Mouse (Mus musculus) layer of hippocampus, adult 9-11 months (tissue): ENCODE measurements around the gene Borcs8.

Source experiments
- DNase-seq: peaks from one replicate; pipeline ENCODE4 v3.0.0; 2022

Borcs8 gene

GRCm38 (mm10) chr8:70139026-70139857, at the start of gene Borcs8, which contains the start of the genes Rfxank and Mef2b:
TSS of gene Borcs8 (plus strand) at chr8:70139499.
TSS of gene Rfxank (minus strand) at chr8:70139154.
TSS of gene Mef2b (plus strand) at chr8:70139711.
- DNase-seq: peak; percentile 99

GRCm38 (mm10) chr8:70092786-70093185, 46.5 kb upstream of the Borcs8 start:
- DNase-seq: no peak

- DNase-seq: peak; percentile 63
These were observed 40.0 kb upstream of the Borcs8 start for GRCm38 (mm10) chr8:70099276-70099675.

GRCm38 (mm10) chr8:70100241-70100640, 39.1 kb upstream of the Borcs8 start:
- DNase-seq: no peak

- no peak for DNase-seq
These were observed 34.8 kb upstream of the Borcs8 start for GRCm38 (mm10) chr8:70104506-70104905.

- DNase-seq: no peak
These were observed 34.4 kb upstream of the Borcs8 start for GRCm38 (mm10) chr8:70104922-70105321.

GRCm38 (mm10) chr8:70110451-70110850, 28.8 kb upstream of the Borcs8 start:
- no peak for DNase-seq

GRCm38 (mm10) chr8:70111192-70111795, 28.0 kb upstream of the Borcs8 start:
- no peak for DNase-seq

GRCm38 (mm10) chr8:70112401-70113016, 26.8 kb upstream of the Borcs8 start:
- DNase-seq: no peak

- no peak for DNase-seq
These were observed 24.8 kb upstream of the Borcs8 start for GRCm38 (mm10) chr8:70114488-70114887.

- DNase-seq: no peak
These were observed 24.4 kb upstream of the Borcs8 start for GRCm38 (mm10) chr8:70114892-70115291.

- DNase-seq: no peak
These were observed 21.7 kb upstream of the Borcs8 start for GRCm38 (mm10) chr8:70117611-70118010.

- DNase-seq: peak; percentile 79
These were observed 20.3 kb upstream of the Borcs8 start for GRCm38 (mm10) chr8:70118726-70119700.

GRCm38 (mm10) chr8:70120667-70121066, 18.6 kb upstream of the Borcs8 start, which contains the start of gene Ncan:
TSS of gene Ncan (minus strand) at chr8:70120873.
- DNase-seq: peak; percentile 86

GRCm38 (mm10) chr8:70122863-70123262, 16.4 kb upstream of the Borcs8 start:
- DNase-seq: no peak

- peak; percentile 48 for DNase-seq
These were observed 14.3 kb upstream of the Borcs8 start for GRCm38 (mm10) chr8:70124992-70125391.

- peak; percentile 60 for DNase-seq
These were observed 10.9 kb upstream of the Borcs8 start for GRCm38 (mm10) chr8:70128435-70128834.

GRCm38 (mm10) chr8:70129309-70129952, 9.9 kb upstream of the Borcs8 start:
- peak; percentile 90 for DNase-seq

GRCm38 (mm10) chr8:70130066-70130465, 9.2 kb upstream of the Borcs8 start:
- no peak for DNase-seq

- DNase-seq: peak; percentile 83
These were observed 8.0 kb upstream of the Borcs8 start, which contains the start of gene Nr2c2ap for GRCm38 (mm10) chr8:70131166-70131883. TSS of gene Nr2c2ap (plus strand) at chr8:70131333.

- no peak for DNase-seq
These were observed 5.2 kb upstream of the Borcs8 start for GRCm38 (mm10) chr8:70134086-70134485.
